Mouse (Mus musculus): ENCODE data around the gene Ccdc71l. TPM values are rescaled to one million over a fixed set of nuclear protein-coding genes. Genes with fewer than 3 reads are reported as not detected.
A peak's percentile ranks its signal among the peaks of the same experiment; 100 is the strongest.

The Ccdc71l gene
- polyA plus RNA-seq, 1 experiment: 2.6 TPM

GRCm38 (mm10) chr12:32379296-32379725 lies 807 bp downstream of the Ccdc71l start:
- peak overlapping the region; percentile 56 for H3K4me3 ChIP-seq (ENCODE audit: insufficient read depth, poor library complexity, severe bottlenecking)
- H3ac ChIP-seq (ENCODE audit: control insufficient read depth, insufficient read length, low read depth): peak overlapping the region; percentile 58
- H3K79me2 ChIP-seq (ENCODE audit: control insufficient read depth, insufficient read depth): peaks cover 9% of the 10 kb centered on the region
- TF ChIP-seq CEBPB (IDR thresholded peaks at IDR 0.05; ENCODE audit: low read depth) (no peak), MYOG (IDR thresholded peaks at IDR 0.05; ENCODE audit: control insufficient read depth, extremely low read depth, insufficient read length) (no peak), CTCF (IDR thresholded peaks at IDR 0.05; ENCODE audit: control insufficient read depth, insufficient read depth, insufficient read length) (peak; percentile 98)
- H3K36me3 ChIP-seq (ENCODE audit: control insufficient read depth, insufficient read depth): no peaks in the 10 kb centered on the region
- no peaks in the 10 kb centered on the region for H3K27me3 ChIP-seq (ENCODE audit: control insufficient read depth, insufficient read depth, insufficient read length)
- no peaks in the 10 kb centered on the region for H3K79me3 ChIP-seq (ENCODE audit: low read depth)

- H3K36me3 ChIP-seq (ENCODE audit: control insufficient read depth, insufficient read depth): no peaks in the 10 kb centered on the region
- H3K79me3 ChIP-seq (ENCODE audit: low read depth): no peaks in the 10 kb centered on the region
- peaks cover 9% of the 10 kb centered on the region for H3K79me2 ChIP-seq (ENCODE audit: control insufficient read depth, insufficient read depth)
- H3K4me3 ChIP-seq (ENCODE audit: insufficient read depth, poor library complexity, severe bottlenecking): peak overlapping the region; percentile 56
- TF ChIP-seq CTCF (IDR thresholded peaks at IDR 0.05; ENCODE audit: control insufficient read depth, insufficient read depth, insufficient read length) (no peak), CEBPB (IDR thresholded peaks at IDR 0.05; ENCODE audit: low read depth) (no peak), MAX (IDR thresholded peaks at IDR 0.05) (no peak), USF1 (IDR thresholded peaks at IDR 0.05; ENCODE audit: low read depth) (no peak), FOSL1 (IDR thresholded peaks at IDR 0.05; ENCODE audit: insufficient read depth, low read length, poor library complexity, severe bottlenecking) (no peak), MYOG (IDR thresholded peaks at IDR 0.05; ENCODE audit: control insufficient read depth, extremely low read depth, insufficient read length) (no peak), MYOD1 (IDR thresholded peaks at IDR 0.05; ENCODE audit: control insufficient read depth, insufficient read length, low read depth) (no peak)
- H3K27me3 ChIP-seq (ENCODE audit: control insufficient read depth, insufficient read depth, insufficient read length): no peaks in the 10 kb centered on the region
- H3ac ChIP-seq (ENCODE audit: control insufficient read depth, insufficient read length, low read depth): peak overlapping the region; percentile 58
Measured at GRCm38 (mm10) chr12:32379731-32380130, 1.2 kb downstream of the Ccdc71l start.

DNA sequence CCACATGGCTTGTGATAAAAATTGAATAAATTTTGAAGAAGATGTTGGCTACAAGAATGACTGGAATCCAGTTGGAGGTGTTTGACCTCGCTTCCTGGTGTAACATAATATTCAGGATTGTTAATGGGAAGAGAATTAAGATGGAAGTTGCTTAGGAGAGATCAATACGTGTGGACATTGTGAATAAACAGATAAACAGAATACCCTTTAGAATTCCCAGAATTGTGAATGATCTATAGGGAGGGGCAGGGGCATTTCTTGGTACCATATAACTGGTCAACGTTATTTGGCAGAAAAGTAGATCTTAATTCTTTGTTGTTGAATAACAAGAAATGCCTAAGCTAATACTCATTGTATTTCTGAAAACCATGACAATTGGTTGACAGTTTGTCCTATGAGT lies 2.0 kb downstream of the Ccdc71l start:
- Histone ChIP-seq H3K36me3 (ENCODE audit: control insufficient read depth, insufficient read depth) (no peaks in the 10 kb centered on the region), H3ac (ENCODE audit: control insufficient read depth, insufficient read length, low read depth) (no peak overlapping the region), H3K27me3 (ENCODE audit: control insufficient read depth, insufficient read depth, insufficient read length) (no peaks in the 10 kb centered on the region), H3K79me2 (ENCODE audit: control insufficient read depth, insufficient read depth) (peaks cover 9% of the 10 kb centered on the region), H3K4me3 (ENCODE audit: insufficient read depth, poor library complexity, severe bottlenecking) (peak overlapping the region; percentile 56), H3K79me3 (ENCODE audit: low read depth) (no peaks in the 10 kb centered on the region)
- TF ChIP-seq CTCF (IDR thresholded peaks at IDR 0.05; ENCODE audit: control insufficient read depth, insufficient read depth, insufficient read length) (no peak), CEBPB (IDR thresholded peaks at IDR 0.05; ENCODE audit: low read depth) (no peak), USF1 (IDR thresholded peaks at IDR 0.05; ENCODE audit: low read depth) (no peak), FOSL1 (IDR thresholded peaks at IDR 0.05; ENCODE audit: insufficient read depth, low read length, poor library complexity, severe bottlenecking) (no peak), MYOG (IDR thresholded peaks at IDR 0.05; ENCODE audit: control insufficient read depth, extremely low read depth, insufficient read length) (no peak), MYOD1 (IDR thresholded peaks at IDR 0.05; ENCODE audit: control insufficient read depth, insufficient read length, low read depth) (no peak), MAX (IDR thresholded peaks at IDR 0.05) (no peak)

- no peak overlapping the region for H3K4me3 ChIP-seq (ENCODE audit: insufficient read depth, poor library complexity, severe bottlenecking)
- H3K79me2 ChIP-seq (ENCODE audit: control insufficient read depth, insufficient read depth): peaks cover 9% of the 10 kb centered on the region
- no peaks in the 10 kb centered on the region for H3K27me3 ChIP-seq (ENCODE audit: control insufficient read depth, insufficient read depth, insufficient read length)
- H3K79me3 ChIP-seq (ENCODE audit: low read depth): no peaks in the 10 kb centered on the region
- no peak overlapping the region for H3ac ChIP-seq (ENCODE audit: control insufficient read depth, insufficient read length, low read depth)
- TF ChIP-seq MYOG (IDR thresholded peaks at IDR 0.05; ENCODE audit: control insufficient read depth, extremely low read depth, insufficient read length) (no peak), MAX (IDR thresholded peaks at IDR 0.05) (no peak), CEBPB (IDR thresholded peaks at IDR 0.05; ENCODE audit: low read depth) (no peak), MYOD1 (IDR thresholded peaks at IDR 0.05; ENCODE audit: control insufficient read depth, insufficient read length, low read depth) (no peak)
- no peaks in the 10 kb centered on the region for H3K36me3 ChIP-seq (ENCODE audit: control insufficient read depth, insufficient read depth)
Measured at GRCm38 (mm10) chr12:32381011-32381410, 2.5 kb downstream of the Ccdc71l start.

GRCm38 (mm10) chr12:32419537-32419936 lies 41.0 kb downstream of the Ccdc71l start:
- no peak for TF ChIP-seq MYOG (IDR thresholded peaks at IDR 0.05; ENCODE audit: control insufficient read depth, extremely low read depth, insufficient read length)
- no peak for TF ChIP-seq CEBPB (IDR thresholded peaks at IDR 0.05; ENCODE audit: low read depth)
- TF ChIP-seq USF1 (IDR thresholded peaks at IDR 0.05; ENCODE audit: low read depth): no peak
- no peak for TF ChIP-seq FOSL1 (IDR thresholded peaks at IDR 0.05; ENCODE audit: insufficient read depth, low read length, poor library complexity, severe bottlenecking)
- TF ChIP-seq MAX (IDR thresholded peaks at IDR 0.05): no peak
- TF ChIP-seq MYOD1 (IDR thresholded peaks at IDR 0.05; ENCODE audit: control insufficient read depth, insufficient read length, low read depth): no peak
- no peak for TF ChIP-seq CTCF (IDR thresholded peaks at IDR 0.05; ENCODE audit: control insufficient read depth, insufficient read depth, insufficient read length)
- no peaks in the 10 kb centered on the region for H3K27me3 ChIP-seq (ENCODE audit: control insufficient read depth, insufficient read depth, insufficient read length)

DNA sequence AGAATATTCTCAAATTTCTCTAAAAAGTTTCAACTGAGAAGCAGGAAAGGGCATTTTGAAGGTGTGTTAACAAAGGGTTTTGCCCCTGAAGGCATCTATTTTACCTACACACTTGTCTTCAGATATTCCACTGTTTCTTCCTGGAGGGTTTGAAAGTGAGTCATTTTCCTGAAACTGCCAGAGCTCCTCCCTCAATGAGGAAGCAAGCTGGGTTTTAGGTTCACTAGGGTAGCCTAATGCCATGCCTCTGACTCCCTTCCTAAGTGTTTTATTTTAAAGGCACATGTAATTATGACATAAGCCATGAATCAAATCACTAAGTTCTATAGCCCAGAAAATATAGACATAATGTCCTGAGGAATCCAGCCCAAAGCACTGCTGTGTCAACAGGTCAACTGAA lies 49.3 kb downstream of the Ccdc71l start:
- no peaks in the 10 kb centered on the region for H3K36me3 ChIP-seq (ENCODE audit: control insufficient read depth, insufficient read depth)
- no peak overlapping the region for H3K4me3 ChIP-seq (ENCODE audit: insufficient read depth, poor library complexity, severe bottlenecking)
- no peaks in the 10 kb centered on the region for H3K27me3 ChIP-seq (ENCODE audit: control insufficient read depth, insufficient read depth, insufficient read length)
- no peak for TF ChIP-seq MYOG (IDR thresholded peaks at IDR 0.05; ENCODE audit: control insufficient read depth, extremely low read depth, insufficient read length)
- TF ChIP-seq MAX (IDR thresholded peaks at IDR 0.05): no peak
- TF ChIP-seq CTCF (IDR thresholded peaks at IDR 0.05; ENCODE audit: control insufficient read depth, insufficient read depth, insufficient read length): no peak
- no peak for TF ChIP-seq FOSL1 (IDR thresholded peaks at IDR 0.05; ENCODE audit: insufficient read depth, low read length, poor library complexity, severe bottlenecking)
- TF ChIP-seq MYOD1 (IDR thresholded peaks at IDR 0.05; ENCODE audit: control insufficient read depth, insufficient read length, low read depth): no peak
- TF ChIP-seq CEBPB (IDR thresholded peaks at IDR 0.05; ENCODE audit: low read depth): no peak
- no peak for TF ChIP-seq USF1 (IDR thresholded peaks at IDR 0.05; ENCODE audit: low read depth)
- no peaks in the 10 kb centered on the region for H3K79me2 ChIP-seq (ENCODE audit: control insufficient read depth, insufficient read depth)
- no peak overlapping the region for H3ac ChIP-seq (ENCODE audit: control insufficient read depth, insufficient read length, low read depth)
- no peaks in the 10 kb centered on the region for H3K79me3 ChIP-seq (ENCODE audit: low read depth)

More at GRCm38 (mm10) chr12:32419537-32419936, 41.0 kb downstream of the Ccdc71l start:
- Histone ChIP-seq H3ac (ENCODE audit: control insufficient read depth, insufficient read length, low read depth) (no peak overlapping the region), H3K79me3 (ENCODE audit: low read depth) (no peaks in the 10 kb centered on the region), H3K36me3 (ENCODE audit: control insufficient read depth, insufficient read depth) (no peaks in the 10 kb centered on the region), H3K4me3 (ENCODE audit: insufficient read depth, poor library complexity, severe bottlenecking) (no peak overlapping the region), H3K79me2 (ENCODE audit: control insufficient read depth, insufficient read depth) (no peaks in the 10 kb centered on the region)

Data from C2C12 (cell line).